Mouse (Mus musculus) liver, embryonic 11.5 days (tissue): ENCODE results near the gene Eci1. TPM values are rescaled to one million over a fixed set of nuclear protein-coding genes. Genes with fewer than 3 reads are reported as not detected.

Experiments used
- ATAC-seq: fragments of 200-750 bp; cut with Nextera tagmentation; replicated peaks from 2 replicates; pipeline ENCODE4 v1.8.0; 2017; ENCODE audit warnings: moderate number of reproducible peaks, mild to moderate bottlenecking, moderate TSS enrichment, moderate library complexity; ENCODE audit not compliant: low FRiP score
- DNase-seq: peaks from one replicate; pipeline ENCODE4 v3.0.0-alpha.2; 2017; ENCODE audit warnings: low spot score
- H3K27ac ChIP-seq: fragments of 300-500 bp; sonication (generic); 2 replicates; pipeline ENCODE4 v1.5.1; 2014; ENCODE audit warnings: mild to moderate bottlenecking, low read depth, low read length, control low read depth
- H3K27me3 ChIP-seq: fragments of 300-500 bp; sonication (generic); replicated peaks from 2 replicates; pipeline ENCODE4 v1.6.1; 2014; ENCODE audit warnings: low read length, mixed read lengths; ENCODE audit not compliant: control insufficient read depth, insufficient read depth
- H3K36me3 ChIP-seq: fragments of 300-500 bp; sonication (generic); 2 replicates; pipeline ENCODE4 v1.6.1; 2014; ENCODE audit warnings: mild to moderate bottlenecking, low read length, moderate library complexity, mixed read lengths; ENCODE audit not compliant: control insufficient read depth, insufficient read depth
- H3K4me1 ChIP-seq: fragments of 300-500 bp; sonication (generic); replicated peaks from 2 replicates; pipeline ENCODE4 v1.6.1; 2014; ENCODE audit warnings: low read length, mixed read lengths; ENCODE audit not compliant: control insufficient read depth, insufficient read depth
- H3K4me2 ChIP-seq: fragments of 300-500 bp; sonication (generic); 2 replicates; pipeline ENCODE4 v1.6.1; 2014; ENCODE audit warnings: mild to moderate bottlenecking, control low read depth, moderate library complexity
- H3K4me3 ChIP-seq: fragments of 300-500 bp; sonication (generic); 2 replicates; pipeline ENCODE4 v1.5.1; 2014; ENCODE audit warnings: low read depth, low read length, control low read depth
- H3K9ac ChIP-seq: fragments of 300-500 bp; sonication (generic); 2 replicates; pipeline ENCODE4 v1.6.1; 2014; ENCODE audit warnings: low read depth, low read length, control low read depth
- H3K9me3 ChIP-seq: fragments of 300-500 bp; sonication (generic); 2 replicates; pipeline ENCODE4 v1.6.1; 2016; ENCODE audit warnings: low read length, inconsistent platforms, mixed read lengths; ENCODE audit not compliant: control insufficient read depth
- WGBS: fragments of 180-500 bp; shearing (Covaris S2); extraction: QIAGEN DNeasy Blood & Tissue Kit; methylation state at CpG from one replicate; pipeline ENCODE4 v1.1.7; 2014; 5-methylcytosine and 5-hydroxymethylcytosine counted together
- polyA plus RNA-seq: library from polyadenylated mRNA; unstranded; fragments of >200 nt; fragmentation: Nextera tagmentation; extraction: Ambion mirVana; gene quantifications from 2 replicates; pipeline ENCODE4 v1.2.1, GENCODE M21; 2014

Eci1 gene
- polyA plus RNA-seq, 1 experiment from 2014 or later: 126 TPM

GRCm38 (mm10) chr17:24425905-24426304 is 536 bp upstream of the Eci1 start:
- H3K4me3 ChIP-seq: peak overlapping the region; percentile 71
- 0 out of 2 replicates have a peak, but pooled peaks cover 5% of the 10 kb centered on the region for H3K4me1 ChIP-seq
- H3K27me3 ChIP-seq: no peaks in the 10 kb centered on the region
- peak overlapping the region; percentile 80 for H3K4me2 ChIP-seq
- H3K36me3 ChIP-seq: peaks cover 37% of the 10 kb centered on the region
- H3K27ac ChIP-seq: no peak overlapping the region
- DNase-seq (no peak), ATAC-seq (no peak)
- H3K9ac ChIP-seq: no peak overlapping the region; the same call in 1 of the 2 replicates
- H3K9me3 ChIP-seq: no peaks in the 10 kb centered on the region
- WGBS: 85% methylated on average over 7 of the region's 7 CpGs

GRCm38 (mm10) chr17:24427170-24427557 is 723 bp downstream of the Eci1 start:
- Histone ChIP-seq H3K27ac (peak overlapping the region; percentile 88), H3K9ac (peak overlapping the region; percentile 90), H3K36me3 (peaks cover 26% of the 10 kb centered on the region), H3K9me3 (no peaks in the 10 kb centered on the region), H3K27me3 (no peaks in the 10 kb centered on the region), H3K4me1 (0 out of 2 replicates have a peak, but pooled peaks cover 5% of the 10 kb centered on the region), H3K4me2 (peak overlapping the region; percentile 80), H3K4me3 (peak overlapping the region; percentile 71)
- DNase-seq (peak; percentile 42), ATAC-seq (peak; percentile 30; the same call in 1 of the 2 replicates)
- WGBS: 3% methylated on average over 8 of the region's 8 CpGs

GRCm38 (mm10) chr17:24429201-24429983 is 3.0 kb downstream of the Eci1 start:
- 83% methylated on average over 14 of the region's 14 CpGs for WGBS
- peaks cover 12% of the 10 kb centered on the region for H3K36me3 ChIP-seq
- H3K4me1 ChIP-seq: 0 out of 2 replicates have a peak, but pooled peaks cover 5% of the 10 kb centered on the region
- no peak for DNase-seq
- H3K4me2 ChIP-seq: no peak overlapping the region
- H3K27ac ChIP-seq: no peak overlapping the region
- H3K27me3 ChIP-seq: no peaks in the 10 kb centered on the region
- H3K9me3 ChIP-seq: no peaks in the 10 kb centered on the region
- no peak overlapping the region for H3K9ac ChIP-seq
- no peak overlapping the region for H3K4me3 ChIP-seq
- no peak for ATAC-seq

GRCm38 (mm10) chr17:24437016-24437415 is 10.6 kb downstream of the Eci1 start:
- no peaks in the 10 kb centered on the region for H3K27me3 ChIP-seq
- H3K27ac ChIP-seq: no peak overlapping the region
- ATAC-seq (peak; percentile 55), DNase-seq (no peak)
- H3K4me2 ChIP-seq: no peak overlapping the region
- peaks cover 30% of the 10 kb centered on the region for H3K36me3 ChIP-seq
- H3K4me3 ChIP-seq: no peak overlapping the region
- no peak overlapping the region for H3K9ac ChIP-seq
- 82% methylated on average over 5 of the region's 5 CpGs for WGBS
- H3K9me3 ChIP-seq: no peaks in the 10 kb centered on the region
- H3K4me1 ChIP-seq: no peaks in the 10 kb centered on the region

- H3K27me3 ChIP-seq: no peaks in the 10 kb centered on the region
- DNase-seq: no peak
- H3K9ac ChIP-seq: no peak overlapping the region
- peaks cover 50% of the 10 kb centered on the region for H3K36me3 ChIP-seq
- no peak overlapping the region for H3K4me2 ChIP-seq
- no peak overlapping the region for H3K27ac ChIP-seq
- 89% methylated on average over 8 of the region's 8 CpGs for WGBS
- H3K4me1 ChIP-seq: no peaks in the 10 kb centered on the region
- no peak for ATAC-seq
- H3K9me3 ChIP-seq: no peaks in the 10 kb centered on the region
- H3K4me3 ChIP-seq: no peak overlapping the region
Observed at GRCm38 (mm10) chr17:24440377-24440776, 13.9 kb downstream of the Eci1 start.

GRCm38 (mm10) chr17:24441148-24441547 is 14.7 kb downstream of the Eci1 start:
- peaks cover 55% of the 10 kb centered on the region for H3K36me3 ChIP-seq
- H3K27ac ChIP-seq: no peak overlapping the region
- DNase-seq (no peak), ATAC-seq (no peak)
- no peaks in the 10 kb centered on the region for H3K27me3 ChIP-seq
- no peaks in the 10 kb centered on the region for H3K4me1 ChIP-seq
- H3K9me3 ChIP-seq: no peaks in the 10 kb centered on the region
- H3K4me2 ChIP-seq: no peak overlapping the region
- 58% methylated on average over 2 of the region's 2 CpGs for WGBS
- H3K4me3 ChIP-seq: no peak overlapping the region
- no peak overlapping the region for H3K9ac ChIP-seq

GRCm38 (mm10) chr17:24442107-24442506 is 15.7 kb downstream of the Eci1 start:
- Histone ChIP-seq H3K4me3 (no peak overlapping the region), H3K27ac (no peak overlapping the region), H3K9ac (no peak overlapping the region), H3K4me1 (no peaks in the 10 kb centered on the region), H3K4me2 (no peak overlapping the region), H3K36me3 (peaks cover 59% of the 10 kb centered on the region), H3K9me3 (no peaks in the 10 kb centered on the region), H3K27me3 (no peaks in the 10 kb centered on the region)
- WGBS: 83% methylated on average over 14 of the region's 14 CpGs
- no peak for DNase-seq
- ATAC-seq: no peak

GRCm38 (mm10) chr17:24442632-24443155 is 16.3 kb downstream of the Eci1 start, which contains the start of gene Dnase1l2:
Dnase1l2 (minus strand) TSS chr17:24443105.
- Histone ChIP-seq H3K27ac (no peak within 1 kb of the TSS), H3K9me3 (no peaks in the 10 kb centered on the region), H3K4me2 (no peak within 1 kb of the TSS; the same call in 1 of the 2 replicates), H3K27me3 (no peaks in the 10 kb centered on the region), H3K4me1 (no peaks in the 10 kb centered on the region), H3K36me3 (peaks cover 56% of the 10 kb centered on the region), H3K4me3 (no peak within 1 kb of the TSS), H3K9ac (no peak within 1 kb of the TSS)
- WGBS: 86% methylated on average over 7 of the region's 7 CpGs
- DNase-seq (no peak), ATAC-seq (no peak)
